Mouse (Mus musculus) liver, adult 2 months (tissue): ENCODE measurements at regions not wholly inside any gene's neighbourhood (a gene's known extent, or its start where the extent isn't known, plus 50 kb on each side); places are given as distances from the start of the nearest gene placed in this dataset.

Experiments
- CTCF ChIP-seq: fragments of 200-500 bp; IDR thresholded peaks from 2 replicates; pipeline ENCODE4 v1.5.1; 2011; ENCODE audit warnings: low read depth, low read length, control low read depth
- POLR2A ChIP-seq: fragments of 200-500 bp; IDR thresholded peaks from 2 replicates; pipeline ENCODE4 v1.6.1; 2011; ENCODE audit warnings: low read length, control low read depth; ENCODE audit not compliant: insufficient read depth; ENCODE audit errors: extremely low read depth

- TF ChIP-seq POLR2A (no peak), CTCF (no peak)
Measured at GRCm38 (mm10) chr17:73009962-73010361, 91.9 kb downstream of the Lbh start.
